Mouse (Mus musculus) induced T-regulatory cell, adult 2 months (primary cell): Measurements from ENCODE around the gene Gm21954.
A peak's percentile ranks its signal among the peaks of the same experiment; 100 is the strongest.

Source experiments
- DNase-seq: peaks from one replicate; pipeline ENCODE4 v3.0.0-alpha.2; 2012; ENCODE audit warnings: low read depth

Gm21954 gene

DNA sequence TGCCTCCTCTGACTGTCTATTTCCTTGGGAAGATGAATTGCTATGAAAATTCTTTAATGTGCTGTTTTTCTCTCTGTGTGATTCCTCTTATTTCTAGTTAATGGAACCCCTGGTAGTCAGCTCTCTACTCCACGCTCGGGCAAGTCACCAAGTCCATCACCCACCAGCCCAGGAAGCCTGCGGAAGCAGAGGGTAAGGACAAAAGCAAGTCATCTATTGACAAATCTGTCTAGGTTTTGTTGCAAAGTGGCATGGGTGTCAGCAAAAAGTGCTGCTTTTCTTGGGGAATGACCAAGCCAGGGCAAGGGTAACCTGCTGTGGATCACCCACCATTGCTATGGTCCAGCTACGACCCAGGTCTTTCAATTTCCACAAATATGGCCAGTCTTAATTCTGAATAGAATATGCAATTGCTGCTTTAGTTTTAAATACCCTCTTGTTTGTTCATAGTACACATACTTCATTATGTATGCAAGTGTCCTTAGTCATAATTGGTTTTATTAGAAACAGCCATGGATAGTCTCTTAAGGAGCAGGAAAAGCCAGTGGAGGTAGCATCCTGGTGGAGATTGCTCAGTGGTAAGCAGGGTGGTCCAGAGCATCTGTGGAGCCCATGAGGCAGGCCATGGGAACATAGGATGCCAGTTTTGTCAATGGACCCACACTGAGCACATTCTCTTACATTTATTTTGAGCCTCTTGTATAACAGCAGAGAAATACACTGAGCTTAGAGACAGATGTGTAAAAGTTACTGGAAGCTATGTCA is 8.9 kb downstream of the Gm21954 start:
- no peak for DNase-seq

DNA sequence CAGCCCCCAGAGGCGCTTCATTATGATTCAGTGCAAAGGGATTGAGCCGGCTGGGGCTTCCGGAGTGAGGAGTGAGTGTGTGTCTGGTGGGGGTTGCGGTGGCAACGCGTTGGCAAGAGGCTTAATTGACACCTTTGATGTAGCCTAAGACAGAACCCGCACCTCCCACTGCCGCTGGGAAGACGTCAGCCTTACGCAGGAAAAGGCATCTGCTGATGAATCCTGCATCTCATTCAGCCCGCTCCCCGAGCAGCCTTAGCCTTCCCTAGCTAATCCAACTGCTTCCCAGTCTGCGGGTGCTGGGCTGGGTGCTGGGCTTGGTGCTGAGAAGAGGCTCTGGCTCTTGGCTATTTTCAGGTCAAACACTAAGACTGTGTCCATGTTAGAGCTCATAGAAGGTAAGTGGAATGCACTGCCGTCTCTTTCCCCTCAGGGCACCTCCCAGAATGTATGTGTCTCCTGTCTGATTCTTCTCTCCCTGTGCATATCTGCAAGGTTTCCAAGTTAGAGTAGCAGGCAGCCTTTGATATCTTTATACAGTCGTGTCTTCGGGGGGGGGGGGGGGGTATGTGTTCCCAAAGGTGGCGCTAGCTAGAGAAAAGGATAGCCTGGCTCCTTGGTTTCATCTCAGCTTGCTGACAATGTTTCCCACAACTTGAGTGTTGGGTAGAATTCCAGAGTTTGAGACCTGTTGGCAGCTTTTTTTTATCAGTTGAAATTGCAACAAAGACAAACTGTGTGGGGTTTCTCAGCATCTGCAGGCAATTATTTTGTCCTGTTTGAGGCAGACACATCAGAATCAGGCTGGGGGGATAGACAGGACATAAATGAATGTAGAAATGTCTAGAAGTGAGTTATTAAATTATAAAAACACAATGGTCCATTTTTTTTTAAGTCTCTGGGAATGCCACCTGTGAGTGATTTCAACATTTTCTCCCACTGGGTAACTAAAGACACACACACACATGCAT is 10.0 kb downstream of the Gm21954 start:
- peak; percentile 59 for DNase-seq

DNA sequence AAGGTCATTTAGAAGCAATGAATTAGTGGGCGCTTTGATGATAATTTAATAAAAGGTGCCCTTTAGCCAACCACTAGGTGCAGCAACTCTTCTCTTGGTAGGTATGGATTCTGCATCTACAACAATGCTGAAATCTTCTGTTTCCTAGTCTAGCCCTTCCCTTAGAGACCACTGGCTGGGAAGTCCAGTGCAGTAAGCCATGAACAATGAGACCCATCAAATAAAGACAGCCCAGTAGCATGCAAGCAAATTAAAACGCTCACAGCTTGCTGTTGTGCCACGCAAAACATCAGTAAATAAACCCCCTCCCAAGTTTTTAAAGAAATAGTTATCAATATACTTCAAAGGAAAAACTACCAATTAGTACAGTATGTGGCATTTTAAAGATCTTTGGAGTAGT is 10.9 kb downstream of the Gm21954 start:
- DNase-seq: no peak

DNA sequence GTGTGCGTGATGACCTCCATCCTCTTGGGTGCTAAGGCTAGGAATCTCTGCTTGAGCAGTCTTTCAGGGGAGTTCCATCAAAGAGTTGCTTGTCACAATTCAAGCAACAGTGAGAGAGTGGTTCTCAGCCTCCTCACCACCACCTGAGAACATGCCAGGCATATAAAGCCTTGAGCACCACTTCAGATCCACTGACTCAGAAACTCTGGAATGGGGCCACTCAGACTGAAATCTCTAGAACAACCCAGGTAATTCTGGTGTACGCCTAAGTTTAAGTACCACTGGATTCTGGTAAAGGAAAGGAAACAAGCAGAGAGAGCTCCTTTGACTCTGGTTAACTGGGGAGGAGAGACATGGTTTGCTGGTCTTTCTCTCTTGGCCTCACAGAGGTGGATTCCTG is 19.5 kb downstream of the Gm21954 start:
- no peak for DNase-seq

DNA sequence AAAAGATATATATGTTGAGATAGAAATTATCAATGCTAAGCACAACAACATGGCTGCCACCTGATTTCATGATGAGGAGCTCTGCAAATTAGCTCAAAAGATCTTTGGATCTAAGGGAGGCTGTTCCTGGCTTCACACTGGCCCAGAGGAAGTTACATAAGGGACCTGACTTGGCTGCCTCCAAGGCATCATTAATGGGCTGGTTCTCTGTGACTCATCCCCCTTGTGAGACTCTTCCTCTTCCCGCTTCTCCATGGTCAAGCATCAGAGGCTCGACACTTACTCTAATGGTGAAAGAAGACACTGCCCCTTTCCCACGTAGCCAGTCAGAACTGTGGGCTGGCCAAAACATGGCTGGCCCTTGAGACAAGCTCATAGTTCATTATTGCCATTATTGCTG is 20.1 kb downstream of the Gm21954 start:
- DNase-seq: no peak

DNA sequence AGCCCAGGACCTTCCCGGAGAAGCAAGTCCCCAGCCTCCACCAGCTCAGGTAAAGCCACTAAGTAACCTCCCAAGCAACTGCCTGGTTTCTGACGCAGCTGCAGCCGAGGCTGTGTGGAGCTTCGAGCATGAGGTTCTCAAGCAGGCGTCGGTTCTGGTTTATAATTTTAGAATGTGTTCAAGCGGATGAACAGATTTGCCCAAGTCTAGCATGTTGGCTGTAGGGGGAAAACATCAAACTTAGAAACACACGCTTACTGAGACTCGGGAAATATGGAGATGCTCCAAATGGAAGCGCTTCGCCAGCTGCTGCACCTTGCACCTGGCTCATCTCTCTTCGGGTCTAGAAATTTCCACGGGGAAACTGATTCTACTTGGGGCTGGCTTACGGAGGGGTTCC is 21.0 kb downstream of the Gm21954 start:
- DNase-seq: no peak

DNA sequence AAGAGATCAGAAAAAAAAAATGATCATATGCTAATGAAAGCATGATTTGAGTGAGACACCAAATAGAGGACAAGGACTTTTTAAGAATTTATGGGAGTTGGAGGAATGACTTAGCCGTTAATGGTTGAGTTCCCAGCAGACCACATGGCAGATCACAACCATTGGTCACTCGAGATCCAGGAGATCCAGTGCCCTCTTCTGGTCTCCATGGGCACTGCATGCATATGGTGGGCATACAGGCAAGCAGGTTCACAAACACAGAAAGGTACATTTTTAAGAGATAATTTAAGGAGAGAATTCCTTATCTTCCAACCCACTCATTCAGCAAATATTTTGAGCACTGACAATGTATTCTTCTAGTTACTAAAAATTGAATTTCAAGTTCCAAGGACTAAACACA is 22.9 kb downstream of the Gm21954 start:
- no peak for DNase-seq

DNA sequence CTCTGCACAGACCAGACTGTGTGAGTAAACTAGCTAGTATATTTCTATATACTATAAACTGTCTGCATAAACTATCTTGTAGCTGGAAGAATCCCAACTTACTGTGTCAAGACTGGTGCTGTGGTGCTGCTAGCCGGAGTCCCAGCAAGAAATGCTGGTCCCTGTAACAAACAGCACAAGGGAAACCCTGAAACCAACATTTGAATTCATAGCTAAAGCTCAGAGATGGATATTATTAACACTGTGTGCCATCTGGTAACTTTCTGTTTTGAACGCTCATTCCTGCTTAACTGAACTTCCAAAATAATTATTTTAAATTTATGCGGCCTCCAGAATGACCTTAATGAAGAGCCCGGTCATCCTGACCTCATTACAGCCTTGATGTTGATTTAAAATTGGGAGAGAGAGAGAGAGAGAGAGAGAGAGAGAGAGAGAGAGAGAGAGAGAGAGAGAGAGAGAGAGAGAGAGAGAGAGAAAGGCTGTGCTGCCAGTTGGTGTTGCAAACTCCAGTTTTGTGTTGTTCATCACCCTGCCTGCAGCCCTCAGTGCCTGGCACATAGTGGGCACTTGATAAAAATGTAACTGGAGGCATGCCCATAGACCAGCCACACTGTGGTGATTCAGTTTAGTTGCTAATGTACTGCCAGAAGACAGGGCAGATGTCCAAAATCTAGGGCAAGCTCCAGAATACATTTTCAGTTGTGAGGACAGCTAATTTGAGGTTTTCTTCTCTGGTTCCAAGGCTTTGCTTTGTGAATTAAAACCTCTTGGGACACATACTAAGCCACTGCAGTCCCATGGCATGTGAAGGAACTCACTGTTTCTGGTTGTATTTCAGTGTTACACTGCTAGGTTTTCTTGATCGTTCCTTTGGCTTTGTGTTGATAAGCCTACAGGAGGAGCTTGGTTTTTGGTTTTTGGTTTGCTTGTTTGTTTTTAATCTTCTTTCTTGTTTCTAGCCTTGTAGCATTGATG is 24.2 kb downstream of the Gm21954 start:
- DNase-seq: no peak

DNA sequence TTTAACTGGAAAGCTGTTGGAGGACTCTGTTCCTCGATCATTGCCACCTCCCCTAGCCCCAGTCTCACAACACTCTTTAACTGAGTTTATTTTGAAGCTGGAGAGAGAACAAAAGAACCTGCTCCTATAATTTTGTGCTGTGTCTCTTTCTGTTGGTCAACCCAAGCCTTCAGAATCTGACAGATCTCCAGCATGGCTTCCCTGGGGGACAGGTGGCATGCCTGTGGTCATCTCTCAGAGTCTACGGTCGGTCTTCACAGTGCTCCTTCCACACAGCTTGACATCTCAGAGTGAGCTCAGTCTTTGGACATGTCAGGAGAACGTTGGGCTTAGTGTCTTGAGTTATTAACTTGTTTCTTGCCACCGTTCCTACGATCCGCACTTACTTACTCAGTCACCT is 25.3 kb downstream of the Gm21954 start:
- no peak for DNase-seq

DNA sequence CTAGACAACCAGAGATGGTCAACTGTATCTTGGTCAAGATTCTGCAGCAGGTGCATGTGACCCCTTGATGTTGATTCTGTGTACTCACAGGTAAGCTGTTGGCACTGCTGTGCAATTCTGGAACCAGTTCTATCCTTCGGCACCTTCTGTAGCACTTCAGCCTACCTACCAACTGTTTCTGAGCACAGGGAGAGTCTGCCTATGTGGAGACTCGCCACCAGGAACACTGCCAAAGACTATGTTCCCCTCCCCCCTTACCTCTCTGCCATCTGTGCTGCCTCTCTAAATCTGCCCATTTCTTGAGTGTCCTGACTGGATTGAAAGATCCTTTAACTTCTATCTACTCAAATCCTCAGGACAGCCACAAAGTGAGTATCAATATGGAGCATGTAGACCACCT is 28.3 kb downstream of the Gm21954 start:
- DNase-seq: no peak

DNA sequence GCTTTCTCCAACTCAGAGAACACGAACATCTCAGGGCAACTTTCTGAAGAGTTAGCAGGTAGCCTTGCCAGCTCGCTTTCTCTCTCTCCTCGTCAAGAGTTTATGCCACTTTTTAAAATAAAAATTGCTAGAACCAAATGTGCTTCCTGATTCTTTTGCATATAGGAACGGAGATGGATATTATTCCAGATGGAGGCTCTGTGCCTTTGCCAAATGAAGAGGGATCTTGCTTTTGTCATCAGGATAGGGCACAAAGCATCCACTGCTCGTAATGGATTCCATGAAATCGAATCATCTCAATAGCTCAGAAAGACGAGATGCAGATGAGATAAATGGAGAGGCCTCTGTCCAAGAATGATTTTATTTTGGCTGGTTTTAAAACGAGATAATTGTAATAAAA is 28.7 kb downstream of the Gm21954 start:
- DNase-seq: no peak

DNA sequence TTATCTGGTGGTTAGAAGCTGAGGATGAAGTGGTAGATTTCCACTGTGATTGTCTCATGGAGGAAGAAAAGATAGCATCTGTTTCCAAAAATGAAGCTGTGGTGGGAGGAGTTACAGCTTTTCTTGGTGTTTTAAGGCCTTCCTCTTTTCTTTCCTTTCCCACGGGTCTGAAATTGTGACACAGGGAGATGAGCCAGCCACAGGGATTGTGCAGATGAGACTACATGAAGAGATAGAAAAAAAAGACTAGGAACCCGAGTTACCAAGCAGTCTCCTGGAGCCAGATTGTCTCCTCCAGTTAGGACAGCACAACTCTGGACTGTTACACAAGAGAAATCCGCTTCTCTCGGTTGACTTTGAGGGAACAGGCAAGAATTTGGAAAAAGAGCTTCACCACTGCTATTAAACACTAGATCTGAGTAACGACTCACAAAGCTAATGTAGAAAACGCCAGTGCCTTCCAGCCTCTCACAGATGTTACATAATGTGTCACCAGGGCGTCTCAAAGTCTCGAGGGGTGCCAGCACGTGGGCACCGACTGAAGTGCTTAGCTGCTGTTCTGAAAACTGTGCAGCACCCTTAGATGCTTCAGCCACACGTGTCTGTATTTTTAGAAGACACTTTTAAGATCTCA is 29.9 kb downstream of the Gm21954 start:
- DNase-seq: no peak

DNA sequence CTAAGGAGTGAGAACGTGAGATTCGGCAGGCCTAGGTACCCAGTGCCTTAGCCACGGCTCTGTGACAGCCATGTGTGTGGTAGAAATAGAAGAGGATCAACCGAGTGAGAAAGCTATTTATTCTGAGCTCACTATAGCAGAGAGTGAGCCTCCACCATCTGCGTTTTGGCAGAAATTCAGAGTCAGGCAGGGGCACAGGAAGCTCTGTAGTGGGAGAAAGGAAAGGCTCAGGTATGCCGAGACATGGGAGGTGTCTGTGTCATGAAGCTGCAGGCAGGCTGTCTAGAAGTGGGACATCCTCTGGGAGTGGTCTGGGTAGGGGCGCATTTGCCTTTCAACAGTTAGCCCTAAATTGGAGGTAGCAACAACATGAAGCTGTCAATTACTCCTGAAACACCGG is 31.7 kb downstream of the Gm21954 start:
- no peak for DNase-seq

DNA sequence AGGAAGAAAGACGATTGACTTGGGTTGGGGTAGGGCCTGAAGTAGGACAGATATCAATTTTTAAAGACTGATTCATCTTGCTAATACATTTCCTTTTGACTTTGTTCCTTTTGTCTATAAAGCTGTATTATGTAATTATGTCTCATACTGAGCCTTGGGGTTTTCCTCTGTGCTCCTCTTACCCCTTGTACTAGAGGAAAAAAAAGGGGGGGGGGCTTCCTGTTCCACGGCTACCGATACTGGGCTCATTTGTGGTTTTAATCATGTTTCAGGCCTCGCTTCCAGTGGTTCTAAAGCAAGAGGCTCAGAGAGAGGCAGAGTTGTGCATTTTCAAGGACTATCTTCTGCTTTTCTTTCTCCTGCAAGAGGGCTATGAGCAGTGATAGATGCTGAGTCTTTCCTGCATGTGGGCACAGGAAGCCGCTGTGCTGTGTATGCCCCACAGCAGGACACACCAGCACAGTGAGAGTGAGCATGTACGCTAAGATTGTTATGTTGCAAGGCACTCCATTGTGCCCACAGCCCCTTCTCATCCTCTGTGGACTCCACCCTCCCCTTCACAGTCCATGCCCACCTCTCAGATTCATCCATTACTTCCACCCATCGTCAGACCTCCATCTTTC is 33.1 kb downstream of the Gm21954 start:
- peak; percentile 59 for DNase-seq

DNA sequence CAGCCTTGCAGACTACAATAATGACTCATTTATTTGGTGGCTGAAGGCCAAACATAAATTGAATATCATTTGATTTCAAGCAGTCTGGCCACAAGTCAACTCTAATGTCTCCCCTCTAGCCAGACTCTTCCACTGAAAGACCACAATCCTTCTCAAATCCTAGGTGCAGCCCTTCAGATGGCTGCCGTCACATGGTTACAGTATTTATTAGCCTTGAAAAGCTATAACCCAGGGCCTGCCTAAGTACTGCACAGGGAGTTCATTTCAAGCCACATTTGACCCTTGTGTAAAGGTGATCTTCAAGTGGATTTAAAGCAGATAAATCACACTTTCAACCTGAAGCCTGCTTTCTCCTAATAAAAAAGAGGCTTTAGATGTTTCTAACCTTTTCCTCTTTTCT is 37.7 kb downstream of the Gm21954 start:
- no peak for DNase-seq

DNA sequence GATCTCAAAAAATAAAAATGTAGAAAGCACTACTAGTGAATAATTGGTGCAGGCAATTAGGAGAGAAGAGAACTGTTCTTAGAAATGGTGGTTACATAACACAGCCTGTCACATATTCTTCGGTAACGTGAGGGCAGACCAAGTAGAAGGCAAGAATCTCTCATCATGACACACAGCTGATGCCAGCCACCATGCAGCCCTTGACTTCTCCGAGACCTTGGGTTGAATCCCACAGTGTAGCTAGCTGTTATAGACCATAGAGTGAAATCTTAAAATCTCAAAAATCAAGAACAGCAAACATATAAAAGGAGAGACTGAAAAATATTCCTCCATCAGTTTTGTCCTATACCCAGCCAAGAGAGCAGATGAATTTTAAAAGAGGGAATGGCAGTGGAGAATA is 40.8 kb downstream of the Gm21954 start:
- no peak for DNase-seq

DNA sequence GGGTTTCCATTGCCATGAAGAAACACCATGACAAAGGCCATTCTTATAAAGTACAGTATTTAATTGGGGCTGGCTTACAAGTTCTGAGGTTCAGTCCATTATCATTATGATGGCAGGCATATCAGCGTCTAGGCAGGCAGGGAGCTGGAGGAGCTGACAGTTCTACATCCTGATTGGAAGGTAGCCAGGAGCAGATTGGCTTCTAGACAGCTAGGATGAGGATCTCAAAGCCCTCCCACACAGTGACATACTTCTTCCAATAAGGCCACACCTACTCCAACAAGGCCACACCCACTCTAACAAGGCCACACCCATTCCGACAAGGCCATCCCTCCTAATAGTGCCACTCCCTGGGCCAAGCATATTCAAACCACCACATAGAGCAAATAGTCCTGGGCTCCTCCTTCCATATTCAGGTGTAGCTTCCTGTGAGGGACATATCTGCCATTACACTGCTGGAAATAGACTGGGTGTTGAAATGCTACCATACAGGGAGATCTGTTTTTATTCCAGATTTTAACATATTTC is 41.9 kb downstream of the Gm21954 start:
- DNase-seq: no peak

DNA sequence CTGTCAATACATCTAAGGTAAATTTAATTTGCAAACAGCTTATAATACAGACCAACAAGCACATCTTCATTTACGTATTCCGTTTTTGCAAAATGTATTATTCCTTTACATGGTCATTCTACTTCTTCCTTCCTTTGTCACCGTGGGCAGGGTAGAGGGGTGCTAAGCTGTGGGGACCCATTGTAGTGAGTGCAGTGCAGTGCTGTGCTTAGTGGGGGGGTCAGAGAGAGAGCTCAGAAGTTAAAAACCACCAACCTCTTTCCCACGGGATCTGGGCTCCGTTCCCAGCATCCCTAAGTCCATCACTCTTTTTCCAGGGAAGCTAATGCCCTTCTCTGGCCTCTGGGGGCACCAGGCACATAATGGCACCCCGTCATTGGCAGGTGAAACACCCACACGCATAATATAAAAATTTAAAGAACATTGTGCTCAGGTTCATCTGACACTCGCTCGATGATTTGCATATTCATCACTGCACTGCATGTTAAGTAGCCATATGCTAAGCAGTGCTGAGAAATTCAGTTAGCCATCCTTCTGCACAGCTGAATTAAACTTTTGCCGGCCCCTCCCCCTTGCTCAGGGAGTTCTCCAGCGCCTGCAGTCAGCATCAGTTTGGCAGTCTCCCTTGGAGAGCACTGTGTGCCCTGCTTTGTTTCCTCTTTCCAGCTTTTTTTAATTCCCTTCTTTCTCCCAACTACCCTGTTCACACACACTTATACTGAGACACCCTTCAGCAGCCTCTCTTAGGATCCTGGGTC is 48.2 kb downstream of the Gm21954 start:
- no peak for DNase-seq

DNA sequence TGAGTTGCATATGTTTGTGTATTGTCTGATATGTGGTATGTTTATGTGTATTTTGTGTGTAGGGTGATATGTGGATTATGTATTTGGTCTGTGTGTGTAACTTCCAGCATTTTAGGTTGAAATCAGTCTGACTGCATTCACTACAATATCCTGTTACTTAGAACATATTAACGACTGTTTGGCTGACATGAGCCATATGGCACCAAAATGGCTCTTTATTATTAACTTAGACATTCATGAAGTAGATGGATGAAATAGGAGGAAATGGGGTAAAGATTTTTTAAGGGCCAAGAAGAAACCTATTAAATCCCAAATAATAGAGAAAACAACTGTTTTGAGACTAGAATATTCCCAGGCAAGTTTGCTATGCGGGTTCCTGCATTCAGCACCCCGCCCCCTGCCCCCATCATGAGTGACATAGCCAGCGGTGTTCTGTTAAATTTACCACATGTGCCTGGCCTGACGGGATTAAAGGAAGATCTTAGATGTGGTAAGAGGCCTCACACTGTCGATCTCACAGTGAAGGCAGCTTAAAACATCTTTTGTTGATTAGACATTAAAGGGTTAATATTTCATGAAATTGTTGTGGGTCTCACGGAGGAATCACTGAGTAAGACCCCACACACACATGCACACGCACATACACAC is 51.5 kb downstream of the Gm21954 start:
- no peak for DNase-seq

DNA sequence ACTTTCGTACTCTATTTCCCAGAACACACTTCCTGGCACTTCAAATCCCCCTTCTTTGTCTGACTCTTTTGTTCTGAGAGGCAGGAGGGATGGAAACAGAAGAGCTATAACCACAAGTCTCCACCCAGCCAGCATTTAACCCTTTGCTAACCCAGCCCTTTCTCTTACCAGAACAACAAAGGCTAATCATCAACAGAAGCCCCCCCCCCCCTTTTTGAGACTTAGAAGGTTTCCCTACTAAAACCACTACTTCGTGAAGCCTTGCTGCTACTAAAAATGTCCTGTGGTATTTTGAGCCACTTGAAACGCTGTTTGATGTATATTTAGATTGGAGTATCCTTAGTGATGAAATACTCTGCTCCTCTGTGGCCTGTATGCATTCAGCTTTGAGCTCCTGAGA is 52.7 kb downstream of the Gm21954 start:
- DNase-seq: peak; percentile 40
